Mouse (Mus musculus) midbrain, embryonic 14.5 days (tissue): ENCODE data around the gene Krtap2-4. TPM values are rescaled to one million over a fixed set of nuclear protein-coding genes. Genes with fewer than 3 reads are reported as not detected.
"Not testable (repeated sequence)": the region's sequence is repeated elsewhere in the genome, so short reads cannot be mapped to it uniquely, and the experiment has no call there.

Source experiments
- ATAC-seq: fragments of 200-750 bp; cut with Nextera tagmentation; 2 replicates; pipeline ENCODE4 v1.8.0; 2017; ENCODE audit warnings: moderate number of reproducible peaks, moderate library complexity; ENCODE audit not compliant: low FRiP score, low TSS enrichment
- DNase-seq: peaks from one replicate; pipeline ENCODE4 v3.0.0-alpha.2; 2015
- H3K27ac ChIP-seq: fragments of 300-500 bp; sonication (generic); replicated peaks from 2 replicates; pipeline ENCODE4 v1.5.1; 2014; ENCODE audit warnings: mild to moderate bottlenecking, low read depth, low read length, moderate library complexity
- H3K27me3 ChIP-seq: fragments of 300-500 bp; sonication (generic); 2 replicates; pipeline ENCODE4 v1.6.1; 2014; ENCODE audit warnings: low read length, control low read depth, mixed read lengths; ENCODE audit not compliant: control insufficient read depth, insufficient read depth
- H3K36me3 ChIP-seq: fragments of 300-500 bp; sonication (generic); 2 replicates; pipeline ENCODE4 v1.6.1; 2014; ENCODE audit warnings: low read length, control low read depth; ENCODE audit not compliant: control insufficient read depth, insufficient read depth
- H3K4me1 ChIP-seq: fragments of 300-500 bp; sonication (generic); 2 replicates; pipeline ENCODE4 v1.6.1; 2014; ENCODE audit warnings: mild to moderate bottlenecking, antibody characterized with exemption, low read length, control low read depth; ENCODE audit not compliant: control insufficient read depth, insufficient read depth
- H3K4me2 ChIP-seq: fragments of 300-500 bp; sonication (generic); 2 replicates; pipeline ENCODE4 v1.6.1; 2014; ENCODE audit warnings: mild to moderate bottlenecking, low read length, moderate library complexity
- H3K4me3 ChIP-seq: fragments of 300-500 bp; sonication (generic); replicated peaks from 2 replicates; pipeline ENCODE4 v1.5.1; 2014; ENCODE audit warnings: low read depth, low read length
- H3K9ac ChIP-seq: fragments of 300-500 bp; sonication (generic); replicated peaks from 2 replicates; pipeline ENCODE4 v1.6.1; 2014; ENCODE audit warnings: mild to moderate bottlenecking, low read length, moderate library complexity
- H3K9me3 ChIP-seq: fragments of 300-500 bp; sonication (generic); 2 replicates; pipeline ENCODE4 v1.6.1; 2016; ENCODE audit warnings: low read length, control low read depth, mixed read lengths; ENCODE audit not compliant: control insufficient read depth
- WGBS: fragments of 180-500 bp; shearing (Covaris S2); extraction: QIAGEN DNeasy Blood & Tissue Kit; methylation state at CpG from one replicate; pipeline ENCODE4 v1.1.7; 2014; 5-methylcytosine and 5-hydroxymethylcytosine counted together
- polyA plus RNA-seq: library from polyadenylated mRNA; unstranded; fragments of >200 nt; fragmentation: Nextera tagmentation; extraction: Ambion mirVana; gene quantifications from 2 replicates; pipeline ENCODE4 v1.2.1, GENCODE M21; 2014

Gene Krtap2-4
- polyA plus RNA-seq, 1 experiment from 2014 or later, result not detected

GRCm38 (mm10) chr11:99603208-99603607, 11.4 kb downstream of the Krtap2-4 start, which contains the start of gene Gm11938:
Gene Gm11938 (minus strand): TSS chr11:99603308.
- not testable (repeated sequence) for H3K4me1 ChIP-seq, H3K4me2 ChIP-seq, ATAC-seq, H3K4me3 ChIP-seq, H3K9ac ChIP-seq, H3K27ac ChIP-seq, DNase-seq, H3K27me3 ChIP-seq, H3K36me3 ChIP-seq, H3K9me3 ChIP-seq
- WGBS, result 69% methylated on average over 1 of the region's 1 CpGs

- H3K4me2 ChIP-seq, H3K4me1 ChIP-seq, H3K4me3 ChIP-seq, H3K36me3 ChIP-seq, H3K27ac ChIP-seq, H3K27me3 ChIP-seq, H3K9me3 ChIP-seq, H3K9ac ChIP-seq, DNase-seq, ATAC-seq: not testable (repeated sequence)
- 87% methylated on average over 6 of the region's 6 CpGs for WGBS
Measured at GRCm38 (mm10) chr11:99597742-99598141, 16.9 kb downstream of the Krtap2-4 start, which contains the start of gene Krtap9-3. Gene Krtap9-3 (minus strand): TSS chr11:99598105.

GRCm38 (mm10) chr11:99590981-99591380, 23.7 kb downstream of the Krtap2-4 start, which contains the start of gene Krtap1-3:
Gene Krtap1-3 (minus strand): TSS chr11:99591339.
- no peak within 1 kb of the TSS for H3K27ac ChIP-seq
- ATAC-seq (no peak), DNase-seq (no peak)
- H3K4me1 ChIP-seq, result no peaks in the 10 kb centered on the region
- no peaks in the 10 kb centered on the region for H3K27me3 ChIP-seq
- no peaks in the 10 kb centered on the region for H3K36me3 ChIP-seq
- H3K9ac ChIP-seq, result no peak within 1 kb of the TSS
- H3K4me3 ChIP-seq, result no peak within 1 kb of the TSS
- H3K4me2 ChIP-seq, result no peak within 1 kb of the TSS
- no peaks in the 10 kb centered on the region for H3K9me3 ChIP-seq
- 89% methylated on average over 6 of the region's 6 CpGs for WGBS

- no peak overlapping the region for H3K4me2 ChIP-seq
- ATAC-seq (no peak), DNase-seq (peak; percentile 3)
- no peaks in the 10 kb centered on the region for H3K4me1 ChIP-seq
- H3K27me3 ChIP-seq, result no peaks in the 10 kb centered on the region
- 95% methylated on average over 7 of the region's 7 CpGs for WGBS
- no peak overlapping the region for H3K4me3 ChIP-seq
- no peak overlapping the region for H3K27ac ChIP-seq
- no peaks in the 10 kb centered on the region for H3K36me3 ChIP-seq
- H3K9ac ChIP-seq, result no peak overlapping the region
- H3K9me3 ChIP-seq, result no peaks in the 10 kb centered on the region
Measured at GRCm38 (mm10) chr11:99585096-99585495, 29.6 kb downstream of the Krtap2-4 start.

- no peak for ATAC-seq
- no peak within 1 kb of the TSS for H3K4me3 ChIP-seq
- 79% methylated on average over 5 of the region's 5 CpGs for WGBS
- no peak within 1 kb of the TSS for H3K27ac ChIP-seq
- H3K27me3 ChIP-seq, result no peaks in the 10 kb centered on the region
- no peak for DNase-seq
- no peak within 1 kb of the TSS for H3K9ac ChIP-seq
- no peaks in the 10 kb centered on the region for H3K9me3 ChIP-seq
- no peaks in the 10 kb centered on the region for H3K36me3 ChIP-seq
- H3K4me2 ChIP-seq, result no peak within 1 kb of the TSS
- no peaks in the 10 kb centered on the region for H3K4me1 ChIP-seq
Measured at GRCm38 (mm10) chr11:99583245-99583704, 31.4 kb downstream of the Krtap2-4 start, which contains the start of gene Krtap1-4. Gene Krtap1-4 (minus strand): TSS chr11:99583654.

- no peaks in the 10 kb centered on the region for H3K27me3 ChIP-seq
- no peaks in the 10 kb centered on the region for H3K9me3 ChIP-seq
- WGBS, result 90% methylated on average over 6 of the region's 6 CpGs
- H3K36me3 ChIP-seq, result no peaks in the 10 kb centered on the region
- no peak overlapping the region for H3K9ac ChIP-seq
- H3K27ac ChIP-seq, result no peak overlapping the region
- DNase-seq (no peak), ATAC-seq (no peak)
- H3K4me1 ChIP-seq, result no peaks in the 10 kb centered on the region
- H3K4me2 ChIP-seq, result no peak overlapping the region
- no peak overlapping the region for H3K4me3 ChIP-seq
Measured at GRCm38 (mm10) chr11:99581564-99581963, 33.1 kb downstream of the Krtap2-4 start.

- Histone ChIP-seq H3K4me1 (no peaks in the 10 kb centered on the region), H3K9me3 (no peaks in the 10 kb centered on the region), H3K36me3 (no peaks in the 10 kb centered on the region), H3K27me3 (no peaks in the 10 kb centered on the region), H3K27ac (no peak overlapping the region), H3K4me2 (no peak overlapping the region), H3K9ac (no peak overlapping the region), H3K4me3 (no peak overlapping the region)
- no peak for DNase-seq
- 94% methylated on average over 5 of the region's 5 CpGs for WGBS
- ATAC-seq, result no peak
Measured at GRCm38 (mm10) chr11:99581051-99581450, 33.6 kb downstream of the Krtap2-4 start.

GRCm38 (mm10) chr11:99580636-99581035, 34.0 kb downstream of the Krtap2-4 start, which contains the start of gene Krtap1-5:
Gene Krtap1-5 (minus strand): TSS chr11:99581016.
- 92% methylated on average over 6 of the region's 6 CpGs for WGBS
- Histone ChIP-seq H3K36me3 (no peaks in the 10 kb centered on the region), H3K4me1 (no peaks in the 10 kb centered on the region), H3K9ac (no peak within 1 kb of the TSS), H3K9me3 (no peaks in the 10 kb centered on the region), H3K27ac (no peak within 1 kb of the TSS), H3K27me3 (no peaks in the 10 kb centered on the region), H3K4me2 (no peak within 1 kb of the TSS), H3K4me3 (no peak within 1 kb of the TSS)
- ATAC-seq, result no peak
- no peak for DNase-seq

GRCm38 (mm10) chr11:99574106-99574505, 40.5 kb downstream of the Krtap2-4 start:
- H3K9me3 ChIP-seq, result no peaks in the 10 kb centered on the region
- H3K27ac ChIP-seq, result no peak overlapping the region
- 2% methylated on average over 7 of the region's 7 CpGs for WGBS
- peak overlapping the region; percentile 45 for H3K4me2 ChIP-seq
- H3K4me1 ChIP-seq, result no peaks in the 10 kb centered on the region
- no peak; the same call in 1 of the 2 replicates for ATAC-seq
- H3K36me3 ChIP-seq, result no peaks in the 10 kb centered on the region
- H3K9ac ChIP-seq, result 0 out of 2 replicates have a peak overlapping the region, but pooled peaks have one; percentile 21
- peak; percentile 89 for DNase-seq
- no peaks in the 10 kb centered on the region for H3K27me3 ChIP-seq
- H3K4me3 ChIP-seq, result no peak overlapping the region
